Mouse (Mus musculus) frontal cortex, adult 2 months (tissue): ENCODE results near the gene Nab1. TPM values are rescaled to one million over a fixed set of nuclear protein-coding genes. Genes with fewer than 3 reads are reported as not detected.
A peak's percentile ranks its signal among the peaks of the same experiment; 100 is the strongest.
"Not testable (repeated sequence)": the region's sequence is repeated elsewhere in the genome, so short reads cannot be mapped to it uniquely, and the experiment has no call there.

ENCODE experiments used
- DNase-seq, 2 experiments: peaks; one replicate each; pipeline ENCODE4 v3.0.0; 2022; ENCODE audit warnings: low spot score in 1 of 2; ENCODE audit errors: extremely low spot score in 1 of 2
- polyA plus RNA-seq: library from polyadenylated mRNA; depleted of rRNA; stranded (reverse); fragments of >200 nt; gene quantifications from 2 replicates; pipeline ENCODE4 v1.2.3, GENCODE M21; 2012; rRNA removed

Nab1 gene
- polyA plus RNA-seq: 18.2 and 23.2 TPM in 2 replicates

DNA sequence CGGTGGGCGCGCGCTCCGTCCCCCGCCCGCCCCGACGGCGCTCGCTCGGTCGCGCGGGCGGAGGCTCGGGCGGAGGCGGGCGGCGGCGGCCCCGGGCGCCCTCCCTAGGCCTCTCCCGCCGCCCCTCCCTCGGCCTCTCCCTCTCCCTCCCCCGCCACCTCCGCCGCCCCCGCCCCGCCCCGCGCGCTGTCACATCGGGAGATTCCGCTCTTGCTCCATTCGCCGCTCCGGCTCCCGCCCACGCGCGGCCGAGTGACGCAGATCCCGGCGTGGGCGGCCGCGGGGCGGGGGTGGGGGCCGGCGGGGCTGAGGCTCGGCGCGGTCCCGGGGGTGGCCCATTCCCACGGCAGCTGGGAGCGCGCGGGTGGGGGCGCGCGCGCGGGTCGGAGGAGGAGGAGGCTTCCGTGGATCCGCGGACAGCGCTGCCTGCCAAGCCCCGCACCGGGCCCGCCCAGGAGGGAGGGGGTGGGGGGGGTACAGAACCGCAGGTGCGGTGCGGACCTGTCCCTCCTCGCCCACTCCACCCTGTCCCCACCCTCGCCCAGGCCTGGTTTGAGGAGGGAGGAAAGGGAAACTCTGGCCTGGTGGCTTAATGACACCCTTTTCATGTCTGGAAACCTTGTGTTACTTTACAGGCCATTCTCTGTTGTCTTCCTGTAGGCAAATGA, at the start of gene Nab1:
Nab1 (minus strand) TSS at position 366 of the 668 bp plus-strand sequence.
- peak in 1 of 2 experiments; percentile 58 for DNase-seq

DNA sequence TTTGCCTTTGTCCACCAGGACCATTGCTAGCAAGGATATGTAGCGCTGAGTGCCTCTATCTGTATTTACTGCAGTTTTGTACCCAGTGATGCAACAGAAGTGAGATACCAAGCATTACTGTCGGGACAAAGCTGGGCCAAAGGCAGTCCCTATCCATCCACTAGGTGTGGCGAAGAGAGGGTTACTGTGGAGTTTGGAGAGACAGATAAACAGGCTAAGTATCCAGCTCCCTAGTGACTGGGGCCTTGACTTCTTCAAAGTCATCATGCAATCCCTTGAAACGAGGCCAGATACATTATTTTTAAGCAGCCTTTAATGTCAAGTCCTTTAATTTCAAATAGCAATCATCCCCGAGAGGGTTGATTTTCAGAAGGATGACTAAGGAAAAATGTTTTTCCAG, 47.0 kb upstream of the Nab1 start:
- DNase-seq: no peak

DNA sequence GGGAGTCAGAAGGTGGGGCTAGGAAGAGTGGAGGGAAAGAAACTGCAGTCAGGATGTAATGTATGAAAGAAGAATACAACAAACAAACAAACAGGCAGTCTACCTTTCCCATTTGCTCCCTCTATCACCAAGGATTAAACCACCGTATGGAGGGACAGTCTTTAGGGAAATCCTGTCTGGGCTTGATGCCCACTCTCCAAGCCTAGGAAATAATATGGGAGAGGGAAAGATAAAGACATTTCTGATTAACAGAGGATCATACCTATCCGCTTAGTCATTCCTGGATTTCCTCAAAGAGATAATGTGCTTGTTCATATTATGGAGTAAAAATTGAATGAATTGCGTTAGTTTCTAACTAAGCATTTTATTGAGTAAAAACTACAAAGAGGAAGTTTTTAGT, 46.3 kb upstream of the Nab1 start:
- no peak for DNase-seq

DNA sequence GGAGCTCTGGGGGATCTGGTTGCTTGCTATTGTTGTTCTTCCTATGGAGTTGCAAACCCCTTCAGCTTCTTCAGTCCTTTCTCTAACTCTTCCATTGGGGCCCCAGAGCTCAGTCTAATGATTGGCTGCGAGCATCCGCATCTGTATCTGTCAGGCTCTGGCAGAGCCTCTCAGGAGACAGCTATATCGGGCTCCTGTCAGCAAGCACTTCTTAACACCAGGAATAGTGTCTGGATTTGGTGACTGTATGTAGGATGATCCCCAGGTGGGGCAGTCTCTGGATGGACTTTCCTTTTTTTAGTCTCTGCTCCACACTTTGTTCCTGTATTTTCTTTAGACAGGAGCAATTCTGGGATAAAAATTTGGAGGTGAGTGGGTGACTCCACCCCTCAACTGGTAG, 39.6 kb upstream of the Nab1 start:
- DNase-seq: not testable (repeated sequence)

DNA sequence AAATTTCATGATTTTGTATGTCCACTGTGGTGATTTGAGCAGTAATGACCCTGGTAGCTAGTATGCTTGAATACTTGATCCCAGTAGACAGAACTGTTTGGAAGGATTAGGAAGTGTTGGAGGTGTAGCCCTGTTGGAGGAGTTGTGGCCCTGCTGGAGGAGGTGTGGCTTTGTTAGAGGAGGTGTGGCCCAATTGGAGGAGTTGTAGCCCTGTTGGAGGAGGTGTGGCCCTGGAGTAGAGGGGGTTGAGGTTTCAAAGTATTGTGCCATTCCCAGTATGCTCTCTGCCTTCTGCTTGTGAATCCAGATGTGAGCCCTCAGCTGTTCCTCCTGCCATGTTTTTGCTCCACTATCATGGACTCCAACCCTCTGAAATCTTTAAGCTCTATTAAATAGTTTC, 29.5 kb upstream of the Nab1 start:
- no peak for DNase-seq

DNA sequence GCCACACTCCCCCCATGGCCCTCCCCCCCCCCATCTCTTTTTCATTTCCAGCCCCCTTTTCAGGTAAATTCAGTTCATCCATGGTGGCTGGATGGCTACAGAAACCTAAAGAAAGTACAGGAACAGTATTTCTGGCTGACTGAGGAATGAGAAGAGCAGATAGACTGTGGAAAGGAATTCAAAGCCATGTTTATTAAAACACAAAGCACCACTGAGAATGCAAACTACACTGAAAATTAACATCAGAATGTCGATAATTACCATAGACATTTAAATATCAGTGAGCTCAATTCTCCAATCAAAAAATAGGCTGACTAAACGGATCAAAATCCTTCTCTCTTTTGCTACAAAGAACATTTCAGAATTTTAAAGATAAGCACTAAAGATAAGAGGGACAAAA, 27.2 kb upstream of the Nab1 start:
- DNase-seq: no peak

DNA sequence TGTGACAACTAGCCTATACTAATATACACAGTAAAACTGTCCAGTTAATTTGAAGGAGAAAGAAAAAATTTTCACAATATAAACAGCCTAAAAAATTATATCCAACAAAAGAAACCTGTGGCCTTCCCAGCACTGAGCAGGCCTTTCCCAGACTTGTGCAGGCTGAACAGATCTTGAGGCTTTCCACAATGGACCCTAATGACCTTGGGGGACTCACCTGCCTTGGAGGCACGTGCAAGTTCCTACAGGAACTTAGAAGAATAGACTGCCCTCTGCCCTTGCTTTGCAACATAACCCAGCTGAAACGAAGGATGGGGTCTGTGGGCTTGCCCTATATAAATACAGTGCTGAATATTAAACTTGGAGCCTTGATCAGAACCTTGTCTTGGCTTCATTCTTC, 26.8 kb upstream of the Nab1 start:
- no peak for DNase-seq

DNA sequence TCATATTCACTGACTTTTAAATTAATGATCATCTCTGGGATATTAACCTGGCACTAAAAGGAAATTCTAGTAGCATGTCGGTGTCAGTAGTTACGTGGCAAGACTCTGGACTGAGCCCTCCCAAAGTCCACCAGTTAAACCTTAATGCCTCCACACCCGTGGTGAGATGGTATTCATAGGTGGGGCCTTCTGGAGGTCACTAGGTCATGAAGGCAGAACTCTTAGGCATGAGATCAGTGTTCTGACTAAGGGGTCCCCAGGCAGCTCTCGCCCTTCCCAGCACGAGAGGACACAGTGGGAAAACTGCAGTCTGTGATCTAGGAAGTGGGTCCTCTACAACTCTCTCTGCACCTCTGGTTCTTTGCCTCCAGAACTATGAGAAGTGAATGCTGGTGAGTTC, 24.2 kb upstream of the Nab1 start:
- no peak for DNase-seq

DNA sequence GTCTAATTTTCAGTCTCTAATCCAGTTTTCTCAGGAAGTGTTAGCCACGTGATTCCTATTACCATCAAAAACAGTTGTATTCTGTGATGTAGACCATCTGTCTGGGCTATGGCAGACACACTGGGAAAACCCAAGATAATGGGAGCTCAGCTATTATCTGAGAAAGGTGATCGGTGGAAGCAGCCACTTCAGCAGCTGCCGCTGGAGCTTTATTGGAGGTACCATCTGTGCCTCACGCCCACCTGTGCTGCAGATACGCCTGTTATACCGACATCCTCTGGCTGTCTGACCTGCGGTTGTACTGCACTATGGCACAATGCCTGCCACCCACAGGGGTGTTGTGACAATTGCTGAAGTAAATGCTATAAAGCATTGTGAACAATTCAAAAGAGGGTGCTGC, 23.7 kb upstream of the Nab1 start:
- DNase-seq: peak; percentile 30 to 61

DNA sequence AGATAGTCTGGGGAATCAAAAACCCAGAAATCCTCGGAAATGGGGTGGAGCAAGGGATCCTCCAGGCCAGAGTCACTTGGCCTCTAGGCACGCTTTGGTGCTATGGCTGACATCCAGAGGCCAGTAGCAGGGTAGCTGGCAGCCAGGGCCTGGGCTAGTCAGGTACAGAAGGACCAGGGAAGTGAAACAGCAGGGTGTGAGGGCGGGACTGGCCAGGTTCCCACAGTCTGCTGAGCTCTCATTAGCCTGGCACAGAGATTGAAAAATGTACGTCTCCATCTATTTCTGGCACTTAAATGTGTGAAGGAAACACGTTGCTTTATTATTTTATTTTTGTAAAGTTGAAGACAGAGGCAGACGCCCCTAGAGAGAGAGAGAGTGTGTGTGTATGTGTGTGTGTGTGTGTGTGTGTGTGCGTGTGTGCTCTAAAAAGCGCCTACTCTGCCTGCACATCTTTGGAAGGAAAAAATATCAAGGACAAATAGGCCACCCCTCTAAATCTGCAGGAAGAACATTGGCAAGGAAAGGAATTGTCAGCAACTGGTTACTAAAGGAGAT, 21.0 kb upstream of the Nab1 start:
- DNase-seq: peak; percentile 38 to 63

DNA sequence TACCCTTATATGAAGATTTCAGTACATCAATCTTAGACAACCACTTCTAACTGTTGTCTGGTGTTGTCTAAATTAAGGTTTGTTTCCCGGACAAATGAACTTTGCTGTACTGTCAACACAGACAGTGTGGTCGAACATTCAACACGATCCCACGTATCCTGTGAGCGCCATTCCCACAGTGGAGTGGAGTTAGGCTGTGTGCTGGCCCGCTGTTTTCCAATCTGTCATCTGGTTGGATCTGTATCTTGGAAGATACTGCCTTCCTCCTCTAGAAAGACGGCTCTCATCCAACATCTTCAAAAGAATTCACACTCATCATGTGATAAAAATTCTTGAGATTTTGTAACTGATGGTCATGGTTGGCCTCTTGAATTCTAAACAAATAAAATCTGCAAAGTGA, 19.7 kb upstream of the Nab1 start:
- DNase-seq: no peak

DNA sequence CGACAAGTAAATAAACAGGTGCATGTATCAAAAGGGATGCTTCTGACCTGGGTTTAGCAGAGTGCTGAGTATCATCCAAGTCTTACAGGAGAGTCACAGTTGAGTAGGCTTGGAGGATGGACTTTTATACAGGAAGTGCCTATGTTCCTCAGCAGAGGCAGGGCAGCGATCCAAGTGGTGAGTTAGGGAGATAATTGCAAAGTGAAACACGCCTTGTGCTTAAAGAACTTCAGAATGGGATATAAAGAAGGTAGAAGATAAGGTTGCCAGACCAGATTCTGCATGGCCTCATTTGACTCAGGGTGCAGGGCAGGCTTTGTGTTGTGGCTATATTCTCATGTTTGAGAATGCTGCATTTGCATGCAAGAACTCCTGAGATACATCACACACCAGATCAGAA, 14.8 kb upstream of the Nab1 start:
- DNase-seq: no peak

DNA sequence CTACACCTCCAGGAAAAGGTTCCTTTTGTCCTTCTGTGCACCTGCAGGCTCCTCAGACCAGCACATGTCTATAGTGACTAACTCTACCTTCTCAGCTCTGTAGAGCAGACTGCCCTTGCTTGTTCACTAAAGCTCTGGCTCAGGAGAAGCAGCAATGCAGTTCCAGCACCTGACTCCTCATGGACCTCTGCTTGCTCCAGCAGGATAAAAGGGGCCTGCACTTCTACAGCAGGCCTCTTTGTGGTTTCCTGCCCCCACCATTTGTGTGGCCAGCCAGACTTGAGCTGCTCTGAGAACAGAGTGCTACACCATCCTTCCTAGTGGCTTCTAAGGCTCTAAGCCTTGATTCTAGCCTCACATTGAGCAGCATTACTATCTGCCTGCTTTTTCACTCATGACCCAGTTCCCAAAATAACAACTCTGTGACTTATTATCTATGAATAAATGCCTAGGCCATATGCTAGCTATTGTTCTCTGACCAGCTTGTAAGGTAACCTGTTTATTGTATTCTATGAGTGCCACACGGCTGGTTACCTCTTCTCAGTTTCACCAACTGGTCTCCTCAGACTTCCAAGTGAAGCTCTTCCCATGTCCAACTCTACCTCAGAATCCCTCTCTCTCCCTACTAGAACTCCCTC, 11.4 kb upstream of the Nab1 start:
- DNase-seq: no peak

DNA sequence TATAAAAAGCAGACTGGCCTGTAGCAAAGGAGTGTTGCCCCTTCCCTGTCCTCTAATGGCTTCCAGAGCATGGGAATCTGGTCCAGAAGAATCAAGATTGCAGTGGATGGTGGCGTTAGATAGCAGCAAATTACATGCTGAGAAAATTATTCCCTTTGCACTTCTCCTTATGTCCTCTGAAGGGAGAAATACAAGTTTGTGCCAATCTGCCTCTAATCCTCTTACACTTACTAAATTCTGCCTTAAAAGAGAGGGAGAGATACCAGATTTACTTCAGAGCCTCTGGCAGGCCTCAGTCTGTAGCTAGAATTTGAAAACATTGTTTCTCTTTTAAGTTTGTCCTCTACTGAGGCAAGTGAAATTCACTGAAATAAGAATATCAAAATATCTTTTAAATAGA, 5.7 kb upstream of the Nab1 start:
- DNase-seq: no peak

DNA sequence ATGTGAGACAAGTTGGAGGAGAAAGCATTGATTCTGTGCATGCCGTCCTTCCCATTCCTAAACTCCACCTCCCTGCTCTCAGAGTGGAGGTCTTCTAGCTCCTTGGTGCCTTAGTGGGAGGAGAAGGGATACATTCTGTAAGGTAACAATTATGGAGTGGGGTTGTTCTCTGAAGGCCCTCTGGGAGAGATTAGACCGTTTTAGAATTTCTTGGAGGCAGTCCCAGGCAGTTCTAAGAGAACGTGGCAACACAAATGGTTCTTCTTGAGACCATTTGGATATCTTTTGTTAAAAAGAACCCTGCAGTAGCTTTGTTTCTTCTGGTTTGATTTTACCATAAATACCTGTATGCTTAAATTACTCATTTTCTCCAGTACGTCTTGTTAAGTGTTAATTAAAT, 1.8 kb upstream of the Nab1 start:
- DNase-seq: no peak

DNA sequence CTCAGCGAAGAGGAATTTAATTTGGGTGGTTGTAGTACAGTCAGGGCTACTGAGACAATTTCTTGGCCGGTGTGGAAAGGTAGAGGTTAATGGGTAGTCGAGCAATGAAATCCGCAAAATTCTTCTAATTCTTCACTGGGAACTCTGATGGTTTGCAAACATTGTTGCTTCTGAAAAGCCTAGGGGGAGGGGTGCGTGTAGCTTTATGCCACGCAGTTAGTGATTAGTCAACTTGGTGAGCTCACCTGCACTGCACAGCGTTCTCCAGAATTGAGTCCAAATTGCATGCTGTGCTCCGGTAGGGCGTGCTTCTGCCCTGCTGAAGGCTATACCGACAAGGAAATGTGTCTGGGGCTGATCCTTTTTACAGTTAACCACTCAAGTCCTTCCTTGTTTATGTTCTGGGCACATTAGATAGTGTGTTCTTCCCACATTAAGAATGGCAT, 1.2 kb upstream of the Nab1 start:
- DNase-seq: no peak

DNA sequence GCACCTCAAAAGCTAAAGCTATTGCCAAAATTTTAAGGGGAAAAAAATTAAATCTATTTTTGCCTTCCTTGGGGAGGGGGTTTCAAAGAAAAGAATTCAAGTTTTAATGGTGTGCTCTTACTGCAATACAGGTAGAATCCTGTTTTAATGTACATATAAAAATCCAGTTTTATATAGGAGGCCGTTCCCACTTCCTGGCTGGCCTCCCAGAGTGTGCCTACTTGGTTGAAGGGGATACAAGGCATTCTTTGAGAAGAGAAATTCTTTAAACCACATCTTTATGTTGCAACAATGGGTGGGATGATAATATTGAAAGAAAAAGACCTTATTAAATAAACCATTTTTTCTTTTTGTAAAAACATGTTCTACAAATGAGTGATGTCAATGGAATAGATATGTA, 611 bp upstream of the Nab1 start:
- peak in 1 of 2 experiments; percentile 34 for DNase-seq

DNA sequence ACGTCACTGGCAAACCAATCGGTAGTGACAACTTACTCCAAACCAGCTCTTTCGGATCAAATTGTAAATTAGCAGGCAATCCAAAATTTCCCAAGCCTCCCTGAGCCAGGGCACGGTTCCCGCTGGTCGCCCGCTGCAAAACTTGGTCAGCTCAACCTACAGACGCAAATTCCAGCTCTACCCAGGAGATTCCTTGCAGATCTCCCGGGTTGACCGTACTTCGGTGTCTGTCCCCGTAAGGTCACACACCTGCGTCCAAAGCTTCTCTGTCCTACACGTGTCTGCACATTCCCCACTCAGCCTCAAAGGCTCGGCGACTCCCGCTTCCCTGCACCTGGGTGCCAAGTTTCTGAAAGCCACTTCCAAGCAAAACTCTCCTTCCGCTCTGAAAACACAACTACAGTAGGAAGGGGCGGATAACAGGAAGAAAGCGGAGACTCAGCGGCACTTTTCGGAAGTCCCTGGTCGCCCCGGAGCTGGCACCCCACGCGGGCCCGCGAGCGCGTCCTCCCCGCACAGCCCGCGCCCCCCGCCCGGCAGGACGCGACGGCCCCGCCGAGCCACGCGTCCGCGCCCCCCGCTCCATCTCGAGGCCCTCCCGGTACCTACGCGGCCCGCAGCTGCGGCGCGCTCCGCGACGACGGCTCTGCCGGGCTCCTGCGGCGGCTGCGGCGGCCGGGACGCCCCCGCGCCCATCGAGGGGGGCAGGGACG, 722 bp downstream of the Nab1 start:
- DNase-seq: peak in 1 of 2 experiments; percentile 54

DNA sequence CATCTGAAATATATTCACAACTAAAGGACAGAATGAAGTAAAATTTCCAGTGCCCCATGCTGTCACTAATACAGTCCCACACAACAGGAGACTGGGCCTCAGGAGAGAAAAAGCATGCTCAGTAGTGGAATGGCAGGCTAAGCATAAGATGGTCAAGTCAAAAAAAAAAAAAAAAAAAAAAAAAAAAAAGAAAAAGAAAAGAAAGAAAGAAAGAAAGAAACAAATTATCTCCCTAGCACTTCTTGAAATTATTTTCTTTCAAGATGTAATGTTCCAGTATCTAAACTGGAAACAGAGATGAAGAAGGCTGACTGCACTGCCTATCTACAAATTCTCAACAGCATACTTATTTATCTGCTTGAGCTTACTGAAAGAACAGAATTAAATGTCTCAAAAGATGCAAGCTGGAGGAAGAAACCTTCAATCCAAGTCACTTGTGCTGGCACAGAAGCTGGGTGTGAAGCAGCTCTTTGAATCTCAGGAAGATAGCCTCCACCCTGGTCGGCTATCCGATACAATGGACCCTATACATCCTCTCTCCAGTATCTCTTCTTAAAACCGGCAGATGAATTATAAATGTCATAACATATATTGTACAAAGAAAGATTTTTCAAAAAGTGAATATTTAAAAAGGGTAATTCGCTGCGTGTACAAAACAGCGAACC, 1.6 kb downstream of the Nab1 start:
- DNase-seq: peak in 1 of 2 experiments; percentile 27

DNA sequence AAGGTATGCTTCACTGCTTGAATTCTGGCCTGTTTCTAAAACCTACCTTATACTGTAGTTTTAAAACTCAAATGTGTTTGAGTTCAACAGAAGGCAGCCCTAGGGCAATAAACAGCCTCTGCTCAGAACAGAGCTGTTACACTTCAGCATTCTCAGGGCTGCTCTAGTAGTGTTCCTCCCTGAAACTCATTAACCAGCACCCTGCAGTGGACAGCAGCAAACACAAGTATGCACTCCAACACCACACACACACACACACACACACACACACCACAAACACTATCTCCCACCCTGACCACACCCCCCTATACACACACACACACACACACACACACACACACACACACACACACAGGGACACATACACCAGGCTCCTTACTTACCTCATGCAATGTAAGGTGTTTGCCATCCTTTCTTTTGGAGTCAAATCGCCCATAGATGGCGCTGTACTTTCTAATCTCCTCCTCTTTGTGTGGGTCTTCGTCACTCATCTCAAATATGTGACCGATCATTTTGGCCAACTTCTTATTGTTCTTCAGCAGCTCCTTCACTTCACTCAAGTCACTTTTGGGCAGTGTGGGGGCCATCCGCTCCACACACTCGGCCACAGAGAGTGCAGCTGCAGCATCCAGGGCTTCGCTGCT, 10.8 kb downstream of the Nab1 start:
- no peak for DNase-seq

DNA sequence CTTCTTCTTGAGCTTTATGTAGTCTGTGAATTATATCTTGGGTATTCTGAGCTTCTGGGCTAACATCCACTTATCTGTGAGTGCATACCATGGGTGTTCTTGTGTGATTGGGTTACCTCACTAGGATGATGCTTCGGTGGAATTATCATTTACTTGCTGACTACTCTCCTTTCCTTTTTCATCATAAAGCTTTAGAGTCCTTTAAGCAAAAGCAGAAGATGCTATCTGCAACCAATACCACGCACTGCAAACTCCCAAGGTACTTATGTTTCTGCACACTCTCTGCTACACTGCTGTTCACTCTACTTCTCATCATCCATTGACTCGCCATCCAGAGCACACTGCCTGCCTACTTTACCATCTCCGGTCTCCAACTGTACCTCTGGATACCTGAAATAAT, 15.5 kb downstream of the Nab1 start:
- DNase-seq: no peak
